Mouse (Mus musculus): ENCODE data around the gene 4930469K13Rik.

GRCm38 (mm10) chr11:34087064-34087463, 11.3 kb downstream of the 4930469K13Rik start:
- TF ChIP-seq CTCF (IDR thresholded peaks at IDR 0.05; ENCODE audit: low read depth), result peak; percentile 32; the same call in 1 of the 2 replicates
- no peak for TF ChIP-seq EP300 (IDR thresholded peaks at IDR 0.05; ENCODE audit: low read depth)
